Mouse (Mus musculus) kidney, embryonic 14.5 days (tissue): ENCODE measurements at regions not wholly inside any gene's neighbourhood (a gene's known extent, or its start where the extent isn't known, plus 50 kb on each side); places are given as distances from the start of the nearest gene placed in this dataset.

ENCODE experiments used
- ATAC-seq: fragments of 200-750 bp; cut with Nextera tagmentation; 2 replicates; pipeline ENCODE4 v1.8.0; 2017; ENCODE audit warnings: moderate number of reproducible peaks, mild to moderate bottlenecking, moderate TSS enrichment, moderate library complexity; ENCODE audit not compliant: low FRiP score, low TSS enrichment
- H3K27ac ChIP-seq: fragments of 300-500 bp; sonication (generic); 2 replicates; pipeline ENCODE4 v1.5.1; 2014; ENCODE audit warnings: low read depth, mild to moderate bottlenecking, low read length, moderate library complexity, mixed read lengths
- H3K27me3 ChIP-seq: fragments of 300-500 bp; sonication (generic); 2 replicates; pipeline ENCODE4 v1.6.1; 2014; ENCODE audit warnings: mild to moderate bottlenecking, low read length; ENCODE audit not compliant: control insufficient read depth, insufficient read depth
- H3K36me3 ChIP-seq: fragments of 300-500 bp; sonication (generic); 2 replicates; pipeline ENCODE4 v1.6.1; 2014; ENCODE audit warnings: low read length, mixed read lengths; ENCODE audit not compliant: control insufficient read depth, insufficient read depth
- H3K4me1 ChIP-seq: fragments of 300-500 bp; sonication (generic); 2 replicates; pipeline ENCODE4 v1.6.1; 2014; ENCODE audit warnings: low read length, mixed read lengths; ENCODE audit not compliant: control insufficient read depth, insufficient read depth
- H3K4me2 ChIP-seq: fragments of 300-500 bp; sonication (generic); replicated peaks from 2 replicates; pipeline ENCODE4 v1.6.1; 2014; ENCODE audit warnings: low read depth, mild to moderate bottlenecking, low read length
- H3K4me3 ChIP-seq: fragments of 300-500 bp; sonication (generic); 2 replicates; pipeline ENCODE4 v1.5.1; 2014; ENCODE audit warnings: mild to moderate bottlenecking, low read length
- H3K9ac ChIP-seq: fragments of 300-500 bp; sonication (generic); 2 replicates; pipeline ENCODE4 v1.6.1; 2014; ENCODE audit warnings: low read depth, mild to moderate bottlenecking, low read length, moderate library complexity
- H3K9me3 ChIP-seq: fragments of 300-500 bp; sonication (generic); 2 replicates; pipeline ENCODE4 v1.6.1; 2016; ENCODE audit warnings: low read length; ENCODE audit not compliant: control insufficient read depth
- WGBS: fragments of 180-500 bp; shearing (Covaris S2); extraction: QIAGEN DNeasy Blood & Tissue Kit; methylation state at CpG from one replicate; pipeline ENCODE4 v1.1.7; 2014; 5-methylcytosine and 5-hydroxymethylcytosine counted together

GRCm38 (mm10) chr4:84118284-84118919 is 556.7 kb downstream of the Bnc2 start:
- H3K4me3 ChIP-seq = no peak overlapping the region
- no peaks in the 10 kb centered on the region for H3K9me3 ChIP-seq
- H3K27ac ChIP-seq = no peak overlapping the region
- no peak overlapping the region for H3K4me2 ChIP-seq
- 94% methylated on average over 2 of the region's 2 CpGs for WGBS
- no peaks in the 10 kb centered on the region for H3K27me3 ChIP-seq
- H3K36me3 ChIP-seq = no peaks in the 10 kb centered on the region
- peaks cover 15% of the 10 kb centered on the region for H3K4me1 ChIP-seq
- ATAC-seq = no peak
- H3K9ac ChIP-seq = no peak overlapping the region

DNA sequence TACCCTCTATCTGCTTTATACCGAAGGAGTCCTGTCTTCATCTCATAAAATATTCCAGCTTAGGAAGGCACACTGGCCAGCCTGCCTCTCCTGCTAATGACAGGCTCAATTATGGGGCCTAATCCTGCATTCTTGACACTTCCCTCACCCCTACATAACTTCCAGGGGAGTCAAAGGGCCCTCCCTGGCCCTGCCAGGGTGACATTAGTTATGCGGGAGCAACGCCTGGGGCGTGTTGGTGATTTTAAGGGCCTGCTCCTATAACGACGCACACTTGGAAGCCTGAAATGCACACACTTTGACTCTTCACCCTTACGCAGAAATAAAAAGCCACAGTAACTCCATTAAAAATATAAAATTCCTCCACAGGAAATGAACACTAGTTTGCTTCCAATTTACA is 555.5 kb downstream of the Bnc2 start:
- no peaks in the 10 kb centered on the region for H3K36me3 ChIP-seq
- no peaks in the 10 kb centered on the region for H3K9me3 ChIP-seq
- H3K9ac ChIP-seq = no peak overlapping the region
- H3K4me2 ChIP-seq = no peak overlapping the region
- no peak overlapping the region for H3K27ac ChIP-seq
- H3K27me3 ChIP-seq = no peaks in the 10 kb centered on the region
- H3K4me1 ChIP-seq = peaks cover 13% of the 10 kb centered on the region
- no peak for ATAC-seq
- no peak overlapping the region for H3K4me3 ChIP-seq
- 19% methylated on average over 7 of the region's 7 CpGs for WGBS

DNA sequence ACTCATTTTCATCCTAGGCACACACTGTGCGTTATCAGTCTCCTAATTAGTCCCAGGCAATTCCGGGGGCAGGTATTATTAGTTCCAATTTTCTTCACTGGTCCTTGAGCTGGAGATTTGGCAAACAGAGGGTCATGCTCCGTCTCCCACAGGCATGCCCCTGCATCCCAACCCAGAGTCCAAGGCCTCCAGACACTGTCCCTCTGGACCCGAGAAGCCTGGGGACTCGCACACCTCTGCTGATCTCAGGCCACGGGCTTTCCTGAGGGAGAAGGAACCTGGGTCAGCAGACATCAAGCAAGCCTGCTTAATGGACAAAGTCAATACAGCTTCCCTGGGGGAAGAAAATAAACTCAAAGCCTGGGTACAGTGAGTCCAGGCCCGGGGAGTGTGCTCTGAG is 554.7 kb downstream of the Bnc2 start:
- Histone ChIP-seq H3K4me3 (no peak overlapping the region), H3K4me2 (no peak overlapping the region), H3K9ac (no peak overlapping the region), H3K27me3 (no peaks in the 10 kb centered on the region), H3K4me1 (peaks cover 12% of the 10 kb centered on the region), H3K27ac (no peak overlapping the region), H3K36me3 (no peaks in the 10 kb centered on the region), H3K9me3 (no peaks in the 10 kb centered on the region)
- WGBS = 46% methylated on average over 7 of the region's 7 CpGs
- no peak; the same call in 1 of the 2 replicates for ATAC-seq

- Histone ChIP-seq H3K4me1 (peaks cover 16% of the 10 kb centered on the region), H3K4me3 (no peak overlapping the region), H3K27me3 (no peaks in the 10 kb centered on the region), H3K9ac (no peak overlapping the region), H3K9me3 (no peaks in the 10 kb centered on the region), H3K36me3 (no peaks in the 10 kb centered on the region), H3K4me2 (no peak overlapping the region), H3K27ac (no peak overlapping the region)
- 36% methylated on average over 10 of the region's 10 CpGs for WGBS
- ATAC-seq = peak; percentile 32; the same call in 1 of the 2 replicates
Measured at GRCm38 (mm10) chr4:84121442-84121841, 553.6 kb downstream of the Bnc2 start.

- WGBS = 50% methylated on average over 4 of the region's 4 CpGs
- ATAC-seq = no peak
- H3K27me3 ChIP-seq = 0 out of 2 replicates have a peak, but pooled peaks cover 2% of the 10 kb centered on the region
- no peaks in the 10 kb centered on the region for H3K9me3 ChIP-seq
- peaks cover 9% of the 10 kb centered on the region; the same call in 1 of the 2 replicates for H3K4me1 ChIP-seq
- no peak overlapping the region for H3K9ac ChIP-seq
- no peak overlapping the region for H3K4me2 ChIP-seq
- H3K4me3 ChIP-seq = no peak overlapping the region
- H3K27ac ChIP-seq = no peak overlapping the region; the same call in 1 of the 2 replicates
- no peaks in the 10 kb centered on the region for H3K36me3 ChIP-seq
Measured at GRCm38 (mm10) chr4:84126400-84126799, 548.7 kb downstream of the Bnc2 start.

- Histone ChIP-seq H3K4me3 (no peak overlapping the region), H3K36me3 (no peaks in the 10 kb centered on the region), H3K9ac (no peak overlapping the region), H3K27ac (no peak overlapping the region), H3K4me2 (no peak overlapping the region), H3K4me1 (peaks cover 9% of the 10 kb centered on the region; the same call in 1 of the 2 replicates), H3K9me3 (no peaks in the 10 kb centered on the region), H3K27me3 (0 out of 2 replicates have a peak, but pooled peaks cover 2% of the 10 kb centered on the region)
- ATAC-seq = no peak
- 75% methylated on average over 2 of the region's 2 CpGs for WGBS
Measured at GRCm38 (mm10) chr4:84127380-84127779, 547.7 kb downstream of the Bnc2 start.

- Histone ChIP-seq H3K9me3 (no peaks in the 10 kb centered on the region), H3K27me3 (0 out of 2 replicates have a peak, but pooled peaks cover 2% of the 10 kb centered on the region), H3K4me3 (no peak overlapping the region), H3K4me2 (no peak overlapping the region), H3K27ac (no peak overlapping the region), H3K9ac (no peak overlapping the region), H3K4me1 (peaks cover 4% of the 10 kb centered on the region; the same call in 1 of the 2 replicates), H3K36me3 (no peaks in the 10 kb centered on the region)
- WGBS = 62% methylated on average over 7 of the region's 7 CpGs
- no peak for ATAC-seq
Measured at GRCm38 (mm10) chr4:84130840-84131547, 544.1 kb downstream of the Bnc2 start.

DNA sequence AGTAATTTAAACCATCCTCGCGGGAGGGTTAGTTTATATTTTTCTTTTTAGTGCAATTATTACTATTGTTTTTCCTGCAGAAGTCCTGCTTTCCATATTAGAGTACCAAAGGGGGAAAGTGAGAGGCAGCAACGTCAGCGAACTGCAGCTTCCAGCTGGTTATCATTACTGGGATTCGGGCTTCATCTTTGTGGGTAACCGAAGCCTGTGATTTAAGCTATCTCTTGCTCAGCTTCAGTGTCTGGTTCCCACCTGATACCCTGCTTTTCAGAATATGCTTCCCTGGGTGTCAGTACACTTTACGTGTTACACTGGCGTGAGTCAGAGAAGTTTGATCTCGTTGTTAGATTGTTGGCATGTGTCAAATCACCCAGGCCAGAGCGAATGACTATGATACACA is 539.3 kb downstream of the Bnc2 start:
- no peak for ATAC-seq
- no peak overlapping the region for H3K9ac ChIP-seq
- H3K9me3 ChIP-seq = no peaks in the 10 kb centered on the region
- WGBS = 73% methylated on average over 10 of the region's 10 CpGs
- H3K4me2 ChIP-seq = no peak overlapping the region
- no peaks in the 10 kb centered on the region for H3K27me3 ChIP-seq
- no peaks in the 10 kb centered on the region for H3K36me3 ChIP-seq
- no peak overlapping the region for H3K27ac ChIP-seq
- no peak overlapping the region for H3K4me3 ChIP-seq
- peaks cover 14% of the 10 kb centered on the region; the same call in 1 of the 2 replicates for H3K4me1 ChIP-seq
